Mouse (Mus musculus) myocyte (in vitro differentiated cells): Measurements from ENCODE around the gene Msto1. TPM values are rescaled to one million over a fixed set of nuclear protein-coding genes. Genes with fewer than 3 reads are reported as not detected.

ENCODE experiments used
- H3K27me3 ChIP-seq: one replicate; pipeline ENCODE4 v1.6.1; 2011; ENCODE audit not compliant: control insufficient read depth, insufficient read depth, insufficient read length
- H3K36me3 ChIP-seq: one replicate; pipeline ENCODE4 v1.6.1; 2011; ENCODE audit not compliant: control insufficient read depth, insufficient read depth
- H3K4me2 ChIP-seq: one replicate; pipeline ENCODE4 v1.6.1; 2011; ENCODE audit warnings: low read depth, control low read depth
- H3K4me3 ChIP-seq: one replicate; pipeline ENCODE4 v1.5.1; 2011; ENCODE audit warnings: mild to moderate bottlenecking, control low read depth, moderate library complexity
- H3K79me2 ChIP-seq: one replicate; pipeline ENCODE4 v1.6.1; 2011; ENCODE audit not compliant: control insufficient read depth, insufficient read depth
- H3ac ChIP-seq: one replicate; pipeline ENCODE4 v1.6.1; 2011; ENCODE audit not compliant: control insufficient read depth, insufficient read length
- CEBPB ChIP-seq: IDR thresholded peaks from 2 replicates; pipeline ENCODE4 v1.6.1; 2011; ENCODE audit warnings: mild to moderate bottlenecking, moderate library complexity; ENCODE audit not compliant: poor library complexity, insufficient read depth, severe bottlenecking
- E2F4 ChIP-seq: IDR thresholded peaks from one replicate; pipeline ENCODE4 v1.6.1; 2011; ENCODE audit warnings: mild to moderate bottlenecking, control low read depth, moderate library complexity; ENCODE audit not compliant: insufficient read depth
- MAX ChIP-seq: IDR thresholded peaks from one replicate; pipeline ENCODE4 v1.6.1; 2011; ENCODE audit warnings: low read depth, mild to moderate bottlenecking, control low read depth
- MYOD1 ChIP-seq, 3 experiments: IDR thresholded peaks; one replicate each; pipeline ENCODE4 v1.6.1; 2011; ENCODE audit warnings: control low read depth in 2 of 3, low read depth in 2 of 3, mild to moderate bottlenecking in 2 of 3, moderate library complexity in 1 of 3; ENCODE audit not compliant: insufficient read length in 2 of 3, control insufficient read depth in 1 of 3
- MYOG ChIP-seq, 3 experiments: IDR thresholded peaks; one replicate each; pipeline ENCODE4 v1.6.1; 2011; ENCODE audit warnings: control low read depth in 2 of 3, low read depth in 2 of 3, mild to moderate bottlenecking in 2 of 3; ENCODE audit not compliant: insufficient read length in 2 of 3, control insufficient read depth in 1 of 3, insufficient read depth in 1 of 3
- POLR2A ChIP-seq: IDR thresholded peaks from one replicate; pipeline ENCODE4 v1.6.1; 2011; ENCODE audit warnings: low read depth, mild to moderate bottlenecking, control low read depth, moderate library complexity; ENCODE audit not compliant: insufficient read length
- POLR2AphosphoS2 ChIP-seq: IDR thresholded peaks from one replicate; pipeline ENCODE4 v1.6.1; 2011; ENCODE audit warnings: low read depth, control low read depth; ENCODE audit not compliant: insufficient read length
- REST ChIP-seq: IDR thresholded peaks from one replicate; pipeline ENCODE4 v1.6.1; 2011; ENCODE audit warnings: mild to moderate bottlenecking, control low read depth, moderate library complexity; ENCODE audit not compliant: insufficient read depth, insufficient read length
- SRF ChIP-seq: IDR thresholded peaks from one replicate; pipeline ENCODE4 v1.6.1; 2011; ENCODE audit warnings: low read depth; ENCODE audit not compliant: control insufficient read depth, insufficient read length
- TCF12 ChIP-seq: IDR thresholded peaks from one replicate; pipeline ENCODE4 v1.6.1; 2011; ENCODE audit warnings: mild to moderate bottlenecking, control low read depth; ENCODE audit not compliant: poor library complexity, insufficient read depth, severe bottlenecking
- TCF3 ChIP-seq: IDR thresholded peaks from one replicate; pipeline ENCODE4 v1.6.1; 2011; ENCODE audit warnings: low read depth, control low read depth; ENCODE audit not compliant: insufficient read length
- USF1 ChIP-seq: IDR thresholded peaks from one replicate; pipeline ENCODE4 v1.6.1; 2011; ENCODE audit warnings: low read depth, mild to moderate bottlenecking, control low read depth, moderate library complexity
- polyA plus RNA-seq: library from polyadenylated mRNA; unstranded; fragments of >200 nt; fragmentation: generic; extraction: Trizol; gene quantifications from one replicate; pipeline ENCODE4 v1.2.1, GENCODE M21; 2012; ENCODE audit warnings: missing spikeins

Gene Msto1
- polyA plus RNA-seq, 1 experiment = 41.5 TPM

GRCm38 (mm10) chr3:88921411-88921810 is 7.6 kb upstream of the Msto1 start:
- Histone ChIP-seq H3K4me2 (no peak overlapping the region), H3K27me3 (no peaks in the 10 kb centered on the region), H3K4me3 (no peak overlapping the region), H3K79me2 (no peaks in the 10 kb centered on the region), H3K36me3 (peaks cover 11% of the 10 kb centered on the region), H3ac (no peak overlapping the region)
- no peak for TF ChIP-seq TCF3
- TF ChIP-seq MAX = no peak
- no peak for TF ChIP-seq SRF
- TF ChIP-seq MYOG (IDR thresholded peaks at IDR 0.05; ENCODE audit: control insufficient read depth in 1 of 3, insufficient read depth in 1 of 3, insufficient read length in 2 of 3, low read depth in 2 of 3) = no peak
- no peak for TF ChIP-seq REST
- no peak for TF ChIP-seq CEBPB
- TF ChIP-seq TCF12 = no peak
- no peak for TF ChIP-seq MYOD1 (IDR thresholded peaks at IDR 0.05; ENCODE audit: control insufficient read depth in 1 of 3, insufficient read length in 2 of 3, low read depth in 2 of 3)
- TF ChIP-seq POLR2A = no peak
- no peak for TF ChIP-seq POLR2AphosphoS2
- TF ChIP-seq E2F4 = no peak
- TF ChIP-seq USF1 = no peak

- no peak overlapping the region for H3K4me2 ChIP-seq
- H3K27me3 ChIP-seq = no peaks in the 10 kb centered on the region
- no peak overlapping the region for H3ac ChIP-seq
- H3K4me3 ChIP-seq = no peak overlapping the region
- H3K36me3 ChIP-seq = peaks cover 11% of the 10 kb centered on the region
- H3K79me2 ChIP-seq = no peaks in the 10 kb centered on the region
- TF ChIP-seq MYOG (IDR thresholded peaks at IDR 0.05; ENCODE audit: control insufficient read depth in 1 of 3, insufficient read depth in 1 of 3, insufficient read length in 2 of 3, low read depth in 2 of 3) (no peak), CEBPB (no peak), REST (no peak), SRF (no peak), MAX (no peak)
These were observed 5.2 kb upstream of the Msto1 start for GRCm38 (mm10) chr3:88918981-88919380.

- H3K27me3 ChIP-seq = no peaks in the 10 kb centered on the region
- H3K79me2 ChIP-seq = peaks cover 10% of the 10 kb centered on the region
- H3ac ChIP-seq = peak overlapping the region; percentile 30
- H3K4me3 ChIP-seq = peak overlapping the region; percentile 71
- peaks cover 7% of the 10 kb centered on the region for H3K36me3 ChIP-seq
- H3K4me2 ChIP-seq = peak overlapping the region; percentile 68
- TF ChIP-seq POLR2A (no peak), TCF3 (no peak), E2F4 (no peak), TCF12 (no peak), USF1 (no peak), MYOD1 (IDR thresholded peaks at IDR 0.05; ENCODE audit: control insufficient read depth in 1 of 3, insufficient read length in 2 of 3, low read depth in 2 of 3) (no peak), REST (no peak)
These were observed 598 bp upstream of the Msto1 start for GRCm38 (mm10) chr3:88914384-88914810.

GRCm38 (mm10) chr3:88912585-88912984 is 1.2 kb downstream of the Msto1 start:
- Histone ChIP-seq H3K4me2 (peak overlapping the region; percentile 87), H3ac (no peak overlapping the region), H3K27me3 (no peaks in the 10 kb centered on the region), H3K4me3 (peak overlapping the region; percentile 71), H3K36me3 (peaks cover 7% of the 10 kb centered on the region), H3K79me2 (peaks cover 10% of the 10 kb centered on the region)
- TF ChIP-seq POLR2A = no peak
- no peak for TF ChIP-seq CEBPB
- TF ChIP-seq USF1 = no peak
- no peak for TF ChIP-seq TCF12

GRCm38 (mm10) chr3:88906393-88907159 is 7.2 kb downstream of the Msto1 start:
- peaks cover 30% of the 10 kb centered on the region for H3K36me3 ChIP-seq
- H3ac ChIP-seq = no peak overlapping the region
- H3K79me2 ChIP-seq = no peaks in the 10 kb centered on the region
- no peak overlapping the region for H3K4me3 ChIP-seq
- TF ChIP-seq SRF = no peak
- no peak for TF ChIP-seq TCF12
- TF ChIP-seq MAX = no peak
- no peak for TF ChIP-seq POLR2A
- TF ChIP-seq TCF3 = no peak
- no peak for TF ChIP-seq POLR2AphosphoS2
- no peak for TF ChIP-seq CEBPB
- TF ChIP-seq REST = no peak
- TF ChIP-seq MYOG (IDR thresholded peaks at IDR 0.05; ENCODE audit: control insufficient read depth in 1 of 3, insufficient read depth in 1 of 3, insufficient read length in 2 of 3, low read depth in 2 of 3) = no peak
- no peak for TF ChIP-seq USF1
- TF ChIP-seq E2F4 = no peak
- TF ChIP-seq MYOD1 (IDR thresholded peaks at IDR 0.05; ENCODE audit: control insufficient read depth in 1 of 3, insufficient read length in 2 of 3, low read depth in 2 of 3) = no peak
- no peaks in the 10 kb centered on the region for H3K27me3 ChIP-seq
- H3K4me2 ChIP-seq = no peak overlapping the region
